Mouse (Mus musculus) ovary, postnatal 14 days (tissue): ENCODE data around the gene Samd4b.
A peak's percentile ranks its signal among the peaks of the same experiment; 100 is the strongest.

Experiments used
- DNase-seq: peaks from one replicate; pipeline ENCODE4 v3.0.0; 2022; ENCODE audit warnings: low spot score

Samd4b gene

DNA sequence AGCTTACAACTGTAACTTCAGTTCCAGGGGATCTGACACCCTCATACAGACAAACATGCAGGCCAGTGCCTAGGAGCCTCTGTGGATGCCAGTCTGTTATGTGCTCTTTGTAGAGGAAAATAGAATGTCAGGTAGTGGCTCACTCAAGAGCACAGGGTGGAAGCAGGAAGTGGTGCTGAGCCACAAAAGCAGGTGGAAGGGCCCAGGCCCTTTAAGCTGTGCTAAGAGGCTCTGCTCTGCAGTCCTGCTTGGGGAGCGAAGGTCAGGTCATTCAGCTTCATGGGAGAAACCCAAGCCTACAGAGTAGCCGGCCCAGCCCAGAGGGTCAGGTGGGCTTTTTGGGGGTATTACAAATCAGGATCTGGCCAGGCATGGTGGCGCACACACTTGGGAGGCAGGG is 242.7 kb downstream of the Samd4b start:
- DNase-seq = no peak

- no peak for DNase-seq
Observed at GRCm38 (mm10) chr7:28354596-28354995, 243.3 kb downstream of the Samd4b start.

DNA sequence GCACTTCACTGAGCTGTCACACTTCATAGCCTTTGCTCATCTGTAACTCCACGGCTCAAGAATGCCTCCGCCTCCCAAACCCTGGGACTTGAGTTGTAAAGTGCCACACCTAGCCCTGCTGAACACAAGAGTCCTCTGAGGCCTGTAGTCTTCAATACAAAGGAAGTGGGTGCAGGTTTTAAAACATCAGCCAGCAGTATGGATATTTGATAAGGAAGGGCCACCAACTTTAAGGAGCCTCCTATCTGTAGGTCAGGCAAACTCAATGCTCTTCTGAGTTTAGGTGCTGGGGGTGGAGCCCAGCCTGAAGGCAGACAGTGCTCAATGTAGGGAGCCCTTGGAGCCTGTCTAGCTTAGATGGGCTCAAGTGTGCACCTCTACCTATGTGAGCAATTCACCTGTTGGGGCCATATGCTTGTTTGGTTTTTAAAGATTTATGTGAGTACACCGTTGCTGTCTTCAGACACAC is 243.8 kb downstream of the Samd4b start:
- no peak for DNase-seq

- DNase-seq = no peak
Observed at GRCm38 (mm10) chr7:28353267-28353666, 244.7 kb downstream of the Samd4b start.

DNA sequence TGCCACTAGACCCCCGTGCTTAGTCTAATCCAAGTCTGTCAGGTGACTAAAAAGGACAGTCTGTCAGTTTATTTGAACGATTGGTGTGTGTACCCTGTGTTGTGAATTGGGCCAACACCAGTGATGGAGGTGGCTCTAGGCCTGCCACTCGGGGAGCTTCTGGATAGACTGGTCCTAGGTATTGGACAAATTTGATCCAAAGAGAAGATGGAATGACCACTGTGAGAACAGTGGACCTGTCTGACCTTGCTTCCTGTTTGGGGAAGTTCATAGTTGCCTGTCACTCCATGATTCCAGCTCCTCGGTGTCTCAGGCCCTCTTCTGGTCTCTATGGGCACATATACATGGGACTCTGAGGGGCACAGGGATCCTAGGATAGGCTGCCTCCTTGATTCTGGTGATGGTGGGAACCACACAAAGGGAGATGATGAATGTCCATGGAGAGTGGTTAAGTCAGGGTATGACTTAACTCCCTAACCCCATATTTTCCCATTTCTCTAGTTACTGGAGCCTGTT is 246.2 kb downstream of the Samd4b start:
- no peak for DNase-seq

GRCm38 (mm10) chr7:28350155-28350883 is 247.6 kb downstream of the Samd4b start, which contains the start of gene Rps16:
Gene Rps16 (plus strand): TSS chr7:28350652.
- peak; percentile 98 for DNase-seq
